Mouse (Mus musculus) neural tube, embryonic 14.5 days (tissue): Measurements from ENCODE around the gene Ggct. TPM values are rescaled to one million over a fixed set of nuclear protein-coding genes. Genes with fewer than 3 reads are reported as not detected.

ENCODE experiments used
- ATAC-seq: fragments of 200-750 bp; cut with Nextera tagmentation; 2 replicates; pipeline ENCODE4 v1.8.0; 2017; ENCODE audit warnings: low read depth, mild to moderate bottlenecking, moderate TSS enrichment, moderate library complexity
- H3K27ac ChIP-seq: fragments of 300-500 bp; sonication (generic); 2 replicates; pipeline ENCODE4 v1.5.1; 2014; ENCODE audit warnings: low read depth, mild to moderate bottlenecking, control low read depth, low read length, moderate library complexity, mixed read lengths
- H3K27me3 ChIP-seq: fragments of 300-500 bp; sonication (generic); 2 replicates; pipeline ENCODE4 v1.6.1; 2014; ENCODE audit warnings: low read length; ENCODE audit not compliant: control insufficient read depth, insufficient read depth
- H3K36me3 ChIP-seq: fragments of 300-500 bp; sonication (generic); 2 replicates; pipeline ENCODE4 v1.6.1; 2014; ENCODE audit warnings: low read length, mixed read lengths; ENCODE audit not compliant: control insufficient read depth, insufficient read depth
- H3K4me1 ChIP-seq: fragments of 300-500 bp; sonication (generic); 2 replicates; pipeline ENCODE4 v1.6.1; 2014; ENCODE audit warnings: low read length; ENCODE audit not compliant: control insufficient read depth, insufficient read depth
- H3K4me2 ChIP-seq: fragments of 300-500 bp; sonication (generic); 2 replicates; pipeline ENCODE4 v1.6.1; 2014; ENCODE audit warnings: mild to moderate bottlenecking, low read depth, low read length, control low read depth
- H3K4me3 ChIP-seq: fragments of 300-500 bp; sonication (generic); 2 replicates; pipeline ENCODE4 v1.5.1; 2014; ENCODE audit warnings: low read depth, low read length, control low read depth, mixed read lengths
- H3K9ac ChIP-seq: fragments of 300-500 bp; sonication (generic); replicated peaks from 2 replicates; pipeline ENCODE4 v1.6.1; 2014; ENCODE audit warnings: low read depth, mild to moderate bottlenecking, control low read depth, low read length, mixed read lengths
- H3K9me3 ChIP-seq: fragments of 300-500 bp; sonication (generic); 2 replicates; pipeline ENCODE4 v1.6.1; 2016; ENCODE audit warnings: low read length; ENCODE audit not compliant: control insufficient read depth
- WGBS: fragments of 180-500 bp; shearing (Covaris S2); extraction: QIAGEN DNeasy Blood & Tissue Kit; methylation state at CpG from one replicate; pipeline ENCODE4 v1.1.7; 2014; 5-methylcytosine and 5-hydroxymethylcytosine counted together
- polyA plus RNA-seq: library from polyadenylated mRNA; unstranded; fragments of >200 nt; fragmentation: Nextera tagmentation; extraction: Ambion mirVana; gene quantifications from 2 replicates; pipeline ENCODE4 v1.2.1, GENCODE M21; 2014

Ggct gene
- polyA plus RNA-seq, 1 experiment from 2014 or later, result 19.0 TPM

DNA sequence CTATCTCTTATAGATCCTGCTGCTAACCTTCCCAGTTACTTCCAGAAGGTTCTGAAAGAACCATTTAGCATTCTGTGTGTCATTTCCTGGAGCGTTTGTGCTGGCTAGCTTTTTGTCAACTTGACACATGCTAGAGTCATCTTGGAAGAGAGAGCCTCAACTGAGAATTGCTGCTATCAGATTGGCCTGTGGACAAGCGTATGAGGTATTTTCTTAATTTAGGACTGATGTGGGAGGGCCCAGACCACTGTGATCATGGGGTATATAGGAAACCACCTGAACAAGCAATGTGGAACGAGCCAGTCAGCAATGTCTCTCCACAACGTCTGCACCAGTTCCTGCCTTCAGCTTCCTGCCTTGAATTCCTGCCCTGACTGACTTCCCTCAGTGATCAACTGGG lies 10.8 kb upstream of the Ggct start:
- H3K4me3 ChIP-seq, result no peak overlapping the region
- no peak overlapping the region for H3K27ac ChIP-seq
- H3K9ac ChIP-seq, result no peak overlapping the region
- no peaks in the 10 kb centered on the region for H3K27me3 ChIP-seq
- no peaks in the 10 kb centered on the region for H3K4me1 ChIP-seq
- H3K36me3 ChIP-seq, result no peaks in the 10 kb centered on the region
- no peak overlapping the region for H3K4me2 ChIP-seq
- ATAC-seq, result no peak
- 82% methylated on average over 4 of the region's 4 CpGs for WGBS
- no peaks in the 10 kb centered on the region for H3K9me3 ChIP-seq

DNA sequence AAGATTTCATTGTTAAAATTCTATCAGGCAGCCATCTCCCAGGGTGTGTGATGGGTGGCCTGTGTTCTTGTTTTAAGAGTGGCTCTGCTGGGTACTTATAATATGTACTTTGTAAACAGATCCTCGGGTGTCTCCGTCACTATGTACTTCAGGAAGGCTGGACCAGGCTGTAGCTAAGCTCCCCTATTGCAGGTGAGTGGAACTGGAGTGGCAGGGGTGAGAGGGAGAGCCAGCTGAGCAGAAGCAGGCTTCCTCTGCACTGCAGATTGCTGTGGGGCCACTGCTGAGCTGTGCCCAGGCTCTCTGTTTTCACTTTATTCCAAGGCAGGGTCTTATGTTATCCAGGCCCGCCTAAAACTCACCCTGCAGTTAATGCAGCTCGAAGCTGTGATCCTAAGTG lies 9.7 kb upstream of the Ggct start:
- 70% methylated on average over 4 of the region's 4 CpGs for WGBS
- no peaks in the 10 kb centered on the region for H3K4me1 ChIP-seq
- H3K36me3 ChIP-seq, result no peaks in the 10 kb centered on the region
- no peak overlapping the region for H3K9ac ChIP-seq
- no peaks in the 10 kb centered on the region for H3K27me3 ChIP-seq
- no peak overlapping the region for H3K4me2 ChIP-seq
- H3K4me3 ChIP-seq, result no peak overlapping the region
- H3K9me3 ChIP-seq, result no peaks in the 10 kb centered on the region
- no peak for ATAC-seq
- no peak overlapping the region for H3K27ac ChIP-seq

DNA sequence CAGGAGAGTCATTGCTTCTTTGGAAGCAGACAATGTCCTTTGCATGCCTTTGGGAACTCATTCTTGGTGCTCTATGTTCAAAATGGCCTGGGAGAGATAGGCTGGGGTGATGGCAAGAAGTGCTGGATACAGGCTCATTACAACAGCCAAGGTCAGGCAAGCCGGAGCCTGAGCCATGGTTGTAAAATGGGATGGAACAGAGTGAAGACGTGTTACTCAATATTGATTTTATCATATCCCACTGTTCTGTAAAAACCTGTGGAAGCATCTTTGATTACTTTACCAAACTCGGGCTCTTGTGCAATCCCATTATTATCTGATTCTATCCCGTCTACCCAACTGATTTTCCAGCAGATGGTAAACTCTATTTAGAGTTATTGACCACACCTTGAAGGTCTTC lies 8.6 kb upstream of the Ggct start:
- Histone ChIP-seq H3K27me3 (no peaks in the 10 kb centered on the region), H3K4me3 (no peak overlapping the region), H3K4me1 (no peaks in the 10 kb centered on the region), H3K9me3 (no peaks in the 10 kb centered on the region), H3K9ac (no peak overlapping the region), H3K27ac (no peak overlapping the region), H3K4me2 (no peak overlapping the region), H3K36me3 (no peaks in the 10 kb centered on the region)
- 84% methylated on average over 4 of the region's 4 CpGs for WGBS
- ATAC-seq, result no peak

DNA sequence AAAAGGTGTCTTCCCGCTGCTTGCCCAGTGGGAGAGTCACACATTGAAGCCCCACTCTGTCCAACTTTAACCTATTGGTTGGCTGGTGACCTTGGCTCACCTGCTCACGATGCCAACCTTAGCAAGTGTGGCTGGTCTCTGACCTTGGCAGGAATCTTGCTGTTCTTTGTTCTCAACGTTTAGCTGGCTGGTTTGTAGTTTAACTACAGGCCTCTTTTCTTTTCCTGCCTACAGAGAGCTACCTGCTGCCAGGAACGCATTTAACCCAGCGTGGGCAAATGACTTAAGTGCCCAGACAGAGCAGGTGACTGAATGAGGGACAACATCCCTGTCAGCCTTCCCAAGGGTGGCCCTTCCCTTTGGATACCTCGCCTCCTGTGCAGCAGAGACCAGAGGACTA lies 5.0 kb upstream of the Ggct start:
- H3K4me2 ChIP-seq, result no peak overlapping the region
- no peak for ATAC-seq
- H3K36me3 ChIP-seq, result no peaks in the 10 kb centered on the region
- no peaks in the 10 kb centered on the region for H3K4me1 ChIP-seq
- H3K27me3 ChIP-seq, result no peaks in the 10 kb centered on the region
- no peak overlapping the region for H3K4me3 ChIP-seq
- 79% methylated on average over 6 of the region's 6 CpGs for WGBS
- H3K27ac ChIP-seq, result no peak overlapping the region
- no peak overlapping the region for H3K9ac ChIP-seq
- no peaks in the 10 kb centered on the region for H3K9me3 ChIP-seq

DNA sequence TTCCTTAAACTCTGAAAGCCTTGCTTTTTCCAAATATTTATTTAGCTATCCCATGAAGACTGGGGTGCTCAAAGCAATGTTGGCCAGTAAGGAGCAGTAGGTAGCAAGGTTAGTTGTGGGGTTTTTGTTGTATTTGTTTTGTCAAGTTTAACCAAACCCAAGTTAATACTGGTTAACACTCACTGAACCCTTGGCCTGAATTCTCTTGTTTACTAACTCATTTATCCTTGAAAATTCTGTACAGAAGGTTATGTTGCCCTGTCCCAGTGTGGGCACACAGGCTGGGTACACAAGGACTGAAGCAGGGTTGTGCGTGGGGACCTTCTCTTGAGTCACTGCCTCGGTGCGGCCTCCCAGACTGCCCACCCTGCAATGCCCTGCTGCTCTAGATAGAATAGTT lies 3.6 kb upstream of the Ggct start:
- no peaks in the 10 kb centered on the region for H3K36me3 ChIP-seq
- ATAC-seq, result no peak

DNA sequence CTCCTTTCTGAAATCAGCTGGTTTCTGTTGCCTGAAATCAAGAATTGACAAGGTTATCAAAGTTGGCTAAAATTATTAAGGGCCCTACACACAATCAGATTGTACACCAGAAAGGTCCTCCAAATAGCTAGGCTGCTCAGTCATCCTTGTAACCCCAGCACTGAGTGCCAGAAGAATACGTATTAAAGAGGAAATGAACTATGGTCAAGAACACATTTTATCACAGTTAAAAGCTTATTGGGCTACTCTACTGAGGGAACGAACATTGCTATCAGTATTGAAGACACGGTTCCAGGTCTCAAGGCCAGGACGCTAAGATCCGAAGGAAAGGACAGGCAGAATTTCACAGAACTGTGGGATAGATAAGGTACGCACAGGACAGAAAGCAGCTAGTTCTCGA lies 609 bp downstream of the Ggct start:
- Histone ChIP-seq H3K27ac (peak overlapping the region; percentile 58; the same call in 1 of the 2 replicates), H3K4me1 (no peaks in the 10 kb centered on the region), H3K4me3 (peak overlapping the region; percentile 52), H3K9ac (peak overlapping the region; percentile 45), H3K4me2 (peak overlapping the region; percentile 78), H3K36me3 (no peaks in the 10 kb centered on the region), H3K9me3 (no peaks in the 10 kb centered on the region), H3K27me3 (no peaks in the 10 kb centered on the region)
- no peak for ATAC-seq
- 7% methylated on average over 7 of the region's 7 CpGs for WGBS

More for the DNA sequence above, 3.6 kb upstream of the Ggct start:
- H3K27me3 ChIP-seq, result no peaks in the 10 kb centered on the region
- no peaks in the 10 kb centered on the region for H3K9me3 ChIP-seq
- no peak overlapping the region for H3K4me2 ChIP-seq
- H3K4me1 ChIP-seq, result no peaks in the 10 kb centered on the region
- H3K4me3 ChIP-seq, result no peak overlapping the region
- no peak overlapping the region for H3K27ac ChIP-seq
- H3K9ac ChIP-seq, result no peak overlapping the region
- 87% methylated on average over 3 of the region's 3 CpGs for WGBS

DNA sequence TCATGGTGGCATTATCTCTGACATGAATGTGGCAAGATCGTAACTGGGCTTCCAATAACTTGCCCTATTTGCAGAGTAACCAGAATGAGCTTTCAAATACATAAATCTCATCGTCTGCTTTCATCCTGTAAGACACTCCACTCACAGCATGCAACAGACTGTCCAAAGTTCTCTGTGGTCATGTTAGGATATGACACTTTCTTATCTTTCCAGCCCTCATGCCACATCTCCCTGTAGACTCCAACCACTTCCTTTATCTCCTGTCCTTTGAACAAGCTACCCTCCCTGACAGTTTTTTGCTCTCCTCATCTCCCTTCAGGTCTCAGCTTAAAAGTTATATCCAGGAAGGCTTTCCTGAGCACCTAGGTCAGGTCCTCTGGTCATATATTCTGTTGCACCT lies 1.6 kb downstream of the Ggct start:
- ATAC-seq, result no peak
- no peaks in the 10 kb centered on the region for H3K27me3 ChIP-seq
- no peaks in the 10 kb centered on the region for H3K4me1 ChIP-seq
- H3K4me3 ChIP-seq, result no peak overlapping the region
- H3K36me3 ChIP-seq, result no peaks in the 10 kb centered on the region
- 88% methylated on average over 2 of the region's 2 CpGs for WGBS
- no peak overlapping the region for H3K9ac ChIP-seq
- H3K4me2 ChIP-seq, result no peak overlapping the region
- no peaks in the 10 kb centered on the region for H3K9me3 ChIP-seq
- H3K27ac ChIP-seq, result no peak overlapping the region

DNA sequence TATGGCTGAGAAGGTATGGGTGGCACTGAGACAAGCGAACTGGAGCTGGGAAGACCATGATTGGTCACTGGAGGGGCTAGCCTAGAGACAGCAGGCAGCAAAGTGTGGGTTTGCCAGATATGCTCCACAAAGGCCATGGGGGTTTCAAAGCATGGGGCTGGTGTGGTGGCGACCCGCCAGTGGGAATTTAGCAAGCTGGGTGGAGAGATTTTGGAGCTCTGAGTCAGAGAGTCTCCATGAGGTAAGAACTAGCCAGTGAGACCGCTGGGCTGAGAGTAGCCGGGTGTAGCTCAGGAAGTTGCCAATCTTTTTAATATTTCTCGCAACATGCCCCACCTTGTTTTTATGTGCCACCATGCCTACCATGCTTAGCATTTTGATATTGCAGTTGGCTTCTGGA lies 4.6 kb downstream of the Ggct start:
- H3K4me3 ChIP-seq, result no peak overlapping the region
- H3K27me3 ChIP-seq, result no peaks in the 10 kb centered on the region
- H3K4me2 ChIP-seq, result no peak overlapping the region
- H3K27ac ChIP-seq, result no peak overlapping the region
- no peaks in the 10 kb centered on the region for H3K4me1 ChIP-seq
- H3K36me3 ChIP-seq, result no peaks in the 10 kb centered on the region
- WGBS, result 95% methylated on average over 6 of the region's 6 CpGs
- H3K9ac ChIP-seq, result no peak overlapping the region
- H3K9me3 ChIP-seq, result no peaks in the 10 kb centered on the region
- ATAC-seq, result no peak

DNA sequence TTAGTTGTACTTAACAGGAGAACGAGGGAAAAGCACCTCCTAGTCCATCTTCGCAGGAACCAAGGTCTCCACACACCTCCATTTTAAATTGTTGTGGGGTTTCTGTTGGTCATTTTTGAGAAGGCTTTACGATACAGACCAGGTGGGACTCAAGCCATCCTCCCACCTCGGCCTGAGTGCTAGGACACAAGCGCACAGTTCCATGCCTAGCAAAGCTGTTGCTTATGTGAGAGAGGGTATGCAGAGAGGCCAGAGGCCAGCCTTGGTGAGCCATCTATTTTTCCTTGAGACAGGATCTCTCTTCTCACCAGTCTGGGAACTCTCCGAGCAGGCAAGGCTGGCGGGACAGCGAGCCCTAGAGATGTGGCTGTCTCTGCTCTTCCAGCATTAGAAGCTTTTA lies 8.7 kb downstream of the Ggct start:
- WGBS, result 96% methylated on average over 8 of the region's 8 CpGs
- H3K4me3 ChIP-seq, result no peak overlapping the region
- ATAC-seq, result no peak

DNA sequence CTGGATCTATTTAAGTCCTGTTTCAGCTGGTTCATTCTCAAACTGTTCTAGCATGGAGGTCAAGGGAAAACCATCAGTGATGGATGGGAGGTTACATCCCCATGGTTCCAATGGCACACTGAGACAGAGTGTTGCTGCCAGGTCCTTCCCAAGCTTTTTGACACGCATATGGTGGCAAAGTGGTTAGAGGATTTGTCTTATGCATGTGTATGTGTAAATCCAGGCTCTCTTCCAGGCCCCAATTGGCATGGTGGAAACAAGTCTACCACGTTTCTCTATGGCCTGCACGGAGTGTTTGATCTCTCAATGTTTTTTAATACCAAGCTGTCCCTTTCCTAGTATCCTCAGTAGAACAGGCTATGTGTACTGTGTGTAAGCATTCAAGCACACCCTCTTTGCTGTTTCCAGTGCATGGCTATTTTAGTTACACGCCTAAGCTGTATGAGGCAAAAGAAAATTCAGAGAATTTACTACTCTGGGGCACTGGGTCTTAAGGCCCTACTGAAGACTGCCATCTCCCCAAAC lies 9.2 kb downstream of the Ggct start:
- Histone ChIP-seq H3K4me2 (no peak overlapping the region), H3K4me3 (no peak overlapping the region), H3K27ac (no peak overlapping the region), H3K9me3 (no peaks in the 10 kb centered on the region), H3K4me1 (no peaks in the 10 kb centered on the region), H3K27me3 (no peaks in the 10 kb centered on the region), H3K36me3 (no peaks in the 10 kb centered on the region), H3K9ac (no peak overlapping the region)
- 94% methylated on average over 4 of the region's 4 CpGs for WGBS
- no peak for ATAC-seq

More for the DNA sequence above, 8.7 kb downstream of the Ggct start:
- Histone ChIP-seq H3K27me3 (no peaks in the 10 kb centered on the region), H3K27ac (no peak overlapping the region), H3K36me3 (no peaks in the 10 kb centered on the region), H3K4me1 (no peaks in the 10 kb centered on the region), H3K4me2 (no peak overlapping the region), H3K9me3 (no peaks in the 10 kb centered on the region), H3K9ac (no peak overlapping the region)
